Mouse (Mus musculus): ENCODE data around the gene Pbrm1.

Pbrm1 gene

GRCm38 (mm10) chr14:31133023-31133665, 114.2 kb downstream of the Pbrm1 start:
- DNase-seq (ENCODE audit: low spot score) = no peak

DNA sequence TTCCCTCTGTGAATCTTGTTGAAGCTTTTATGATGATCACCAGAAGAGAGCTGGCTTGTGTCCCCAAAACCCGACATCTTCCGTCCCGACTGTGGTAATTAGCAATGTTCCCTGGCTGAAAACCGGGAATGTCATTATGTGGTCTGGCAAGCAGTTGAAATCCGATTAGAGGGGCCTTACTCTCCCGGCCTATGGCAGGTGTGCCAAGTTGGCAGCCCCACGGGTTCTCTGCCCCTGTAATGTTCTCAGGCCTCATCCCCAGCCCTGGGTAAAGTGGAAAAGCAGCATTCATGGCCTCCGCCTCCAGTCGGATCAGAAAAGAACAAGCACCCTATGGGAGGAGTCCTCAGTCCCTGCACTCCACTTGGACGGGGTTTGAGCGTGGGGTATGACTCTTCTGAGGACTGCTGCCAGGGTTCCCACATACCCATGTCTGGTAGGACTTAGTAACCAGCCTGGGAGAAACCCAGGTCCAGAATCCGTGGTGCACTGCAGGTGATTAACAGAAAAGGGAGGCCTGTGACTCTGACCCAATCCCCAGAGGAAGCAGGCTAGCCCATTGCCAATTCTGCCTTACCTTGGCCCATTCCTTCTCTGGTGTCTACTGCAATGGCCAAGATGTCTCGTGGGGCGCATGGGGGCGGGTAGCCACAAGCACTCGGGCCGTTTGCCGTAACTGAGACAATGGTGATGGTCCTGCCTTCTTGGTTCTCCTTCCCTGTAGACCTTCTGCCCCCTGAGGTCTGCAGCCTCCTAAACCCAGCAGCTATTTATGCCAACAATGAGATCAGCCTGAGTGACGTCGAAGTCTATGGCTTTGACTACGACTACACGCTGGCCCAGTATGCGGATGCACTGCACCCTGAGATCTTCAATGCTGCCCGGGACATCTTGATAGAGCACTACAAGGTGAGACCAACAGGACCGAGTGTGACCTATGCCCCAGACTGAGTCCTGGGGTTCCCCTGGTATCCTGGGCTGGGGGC, 115.4 kb downstream of the Pbrm1 start:
- DNase-seq (ENCODE audit: low spot score) = no peak

GRCm38 (mm10) chr14:31135495-31136410, 116.8 kb downstream of the Pbrm1 start:
- no peak for DNase-seq (ENCODE audit: low spot score)

- no peak for DNase-seq (ENCODE audit: low spot score)
Observed at GRCm38 (mm10) chr14:31136411-31137280, 117.7 kb downstream of the Pbrm1 start.

- no peak for DNase-seq (ENCODE audit: low spot score)
Observed at GRCm38 (mm10) chr14:31137281-31137595, 118.3 kb downstream of the Pbrm1 start.

DNA sequence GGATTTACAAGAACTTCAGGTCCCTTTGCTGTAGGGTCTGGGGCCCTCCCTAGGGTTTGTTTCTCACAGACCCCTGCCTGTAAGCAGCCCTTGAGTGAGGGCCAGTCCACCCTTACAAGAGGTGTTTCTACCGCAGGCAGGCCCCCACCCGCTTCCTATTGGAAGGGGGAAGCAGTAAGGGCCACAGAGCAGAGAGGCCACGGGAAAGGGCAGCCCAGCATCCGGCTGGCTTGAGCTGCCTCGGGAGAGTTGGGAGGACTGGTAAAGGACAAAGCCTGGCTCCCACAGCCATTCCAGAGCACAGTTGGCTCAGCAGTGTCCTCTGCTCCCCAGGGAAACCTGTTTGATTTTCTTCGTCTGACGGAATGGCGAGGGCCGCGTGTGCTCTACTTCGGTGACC, 118.9 kb downstream of the Pbrm1 start:
- DNase-seq (ENCODE audit: low spot score) = no peak

- no peak for DNase-seq (ENCODE audit: low spot score)
Observed at GRCm38 (mm10) chr14:31138219-31138896, 119.4 kb downstream of the Pbrm1 start.

DNA sequence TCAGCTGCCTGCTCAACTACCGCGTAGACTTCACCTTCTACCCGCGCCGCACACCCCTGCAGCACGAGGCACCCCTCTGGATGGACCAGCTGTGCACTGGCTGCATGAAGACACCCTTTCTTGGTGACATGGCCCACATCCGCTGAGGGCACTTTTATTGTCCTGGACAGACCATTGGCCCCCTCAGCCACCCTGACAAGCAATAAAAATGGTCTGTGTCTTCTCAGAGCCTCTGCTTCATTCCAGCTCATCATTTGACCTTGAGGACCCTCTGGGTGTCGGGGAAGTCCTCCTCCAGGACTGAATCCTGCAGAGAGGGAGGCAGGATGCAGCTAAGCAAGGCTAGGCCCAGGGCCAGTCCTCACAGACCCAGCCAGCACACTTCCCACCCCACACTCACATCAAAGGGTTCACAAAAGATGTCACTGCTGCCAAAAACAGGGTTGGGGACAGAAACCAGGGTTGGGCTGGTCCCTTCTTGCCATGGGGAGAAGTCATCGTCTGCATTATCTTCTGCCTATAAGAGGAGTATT, 120.0 kb downstream of the Pbrm1 start:
- no peak for DNase-seq (ENCODE audit: low spot score)

- DNase-seq (ENCODE audit: low spot score) = no peak
Observed at GRCm38 (mm10) chr14:31139666-31140065, 120.7 kb downstream of the Pbrm1 start.

DNA sequence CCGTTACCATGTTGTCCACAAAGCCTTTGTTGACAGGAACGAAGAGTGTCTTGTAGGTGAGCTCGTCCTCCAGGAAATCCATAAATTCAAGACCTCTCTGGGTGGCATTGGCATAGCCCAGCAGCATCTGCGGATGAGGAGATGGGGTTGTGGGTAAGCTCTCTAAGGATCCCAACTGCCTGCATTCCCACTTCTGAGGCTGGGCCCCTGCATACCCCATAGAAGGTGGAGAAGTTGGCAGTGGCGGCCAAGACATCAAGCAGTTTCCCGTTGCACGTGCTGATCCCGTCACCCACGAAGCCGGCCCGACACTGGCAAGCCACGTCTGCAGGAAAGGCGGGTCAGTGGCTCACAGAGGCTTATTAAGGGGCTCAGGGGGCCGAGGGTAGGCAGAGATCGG, 121.2 kb downstream of the Pbrm1 start:
- DNase-seq (ENCODE audit: low spot score) = no peak

DNA sequence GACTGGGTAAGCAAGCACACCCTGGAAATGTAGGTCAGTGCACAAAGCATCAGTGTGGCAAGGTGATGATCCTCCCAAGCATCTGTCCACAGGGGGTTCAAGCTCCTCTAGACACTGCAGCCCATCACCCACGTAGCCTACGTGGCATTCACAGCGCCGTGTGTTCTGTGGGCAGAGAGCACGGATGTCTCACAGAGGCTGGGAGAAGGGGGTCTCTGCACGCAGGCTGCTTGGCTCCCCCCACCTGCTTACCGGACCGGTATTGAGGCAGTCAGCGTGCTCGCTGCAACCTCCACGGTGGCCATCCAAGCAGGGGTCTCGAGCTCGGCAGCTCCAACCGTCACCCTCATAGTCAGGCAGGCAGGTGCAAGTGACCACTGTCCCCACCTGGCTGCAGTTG, 122.1 kb downstream of the Pbrm1 start:
- DNase-seq (ENCODE audit: low spot score) = no peak

GRCm38 (mm10) chr14:31145694-31146093, 126.8 kb downstream of the Pbrm1 start:
- DNase-seq (ENCODE audit: low spot score) = no peak

DNA sequence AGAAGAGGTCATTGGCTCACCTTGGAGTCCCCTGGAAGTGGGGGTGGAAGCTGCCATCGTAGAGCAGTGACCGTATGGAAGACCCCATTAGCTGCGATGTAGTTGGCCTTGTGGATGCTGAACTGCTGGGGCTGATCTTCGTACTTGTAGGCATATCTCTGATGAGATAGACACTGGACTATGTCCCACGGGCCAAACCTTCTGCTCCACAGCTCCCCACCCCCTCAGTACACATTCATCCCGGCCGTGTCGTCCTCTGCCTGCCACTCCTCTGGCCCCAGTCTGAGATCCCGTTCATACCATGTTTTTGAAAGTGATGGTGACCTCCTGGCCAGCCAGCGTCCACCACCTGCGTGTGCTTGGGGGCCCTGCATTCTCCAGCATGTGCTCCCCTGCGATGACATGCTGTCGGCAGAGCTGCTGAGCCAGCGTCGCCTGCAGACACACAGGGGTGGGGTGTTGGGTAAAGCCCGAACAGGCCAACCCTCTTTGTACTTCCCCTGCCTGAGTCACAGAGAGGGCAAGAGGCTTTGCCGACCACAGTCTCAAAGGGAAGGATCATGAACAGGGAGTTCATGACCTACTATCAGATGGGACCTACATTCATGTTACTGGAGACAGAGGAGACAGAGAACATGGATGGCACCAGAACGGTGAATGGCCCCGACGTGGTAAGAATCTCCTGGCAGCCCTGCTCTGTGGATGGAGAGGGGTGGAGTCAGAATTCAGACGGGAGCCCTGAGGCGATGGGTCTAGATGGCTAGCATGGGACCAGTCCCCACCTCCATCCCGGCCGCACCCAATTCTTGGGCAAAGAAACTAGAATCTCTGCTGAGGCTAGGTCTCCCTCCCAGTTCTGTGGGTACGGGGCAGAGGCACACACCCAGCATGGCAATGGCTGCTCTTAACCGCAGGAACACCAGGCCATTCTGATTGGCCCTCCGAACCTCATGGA, 141.5 kb downstream of the Pbrm1 start:
- no peak for DNase-seq (ENCODE audit: low spot score)

DNA sequence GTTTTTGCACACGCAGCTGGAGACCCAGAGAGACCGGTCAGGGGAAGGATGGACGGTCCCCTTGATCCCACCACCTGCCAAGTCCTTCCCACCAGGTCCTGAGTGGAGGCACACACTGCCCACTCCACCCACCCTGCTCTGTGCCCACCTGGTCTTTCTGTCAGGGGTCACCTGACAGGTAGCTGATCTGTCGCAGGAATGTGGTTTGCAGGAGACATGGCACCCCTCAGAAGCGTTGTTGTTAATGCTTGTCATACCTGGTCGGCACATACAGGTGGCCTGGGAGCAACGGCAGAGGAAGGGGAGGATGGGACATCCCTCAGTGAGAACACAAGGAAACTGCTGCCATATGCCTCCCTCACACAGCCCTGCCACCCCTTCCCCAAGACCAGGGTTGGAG, 142.3 kb downstream of the Pbrm1 start:
- no peak for DNase-seq (ENCODE audit: low spot score)

GRCm38 (mm10) chr14:31161638-31162037, 142.7 kb downstream of the Pbrm1 start:
- no peak for DNase-seq (ENCODE audit: low spot score)

DNA sequence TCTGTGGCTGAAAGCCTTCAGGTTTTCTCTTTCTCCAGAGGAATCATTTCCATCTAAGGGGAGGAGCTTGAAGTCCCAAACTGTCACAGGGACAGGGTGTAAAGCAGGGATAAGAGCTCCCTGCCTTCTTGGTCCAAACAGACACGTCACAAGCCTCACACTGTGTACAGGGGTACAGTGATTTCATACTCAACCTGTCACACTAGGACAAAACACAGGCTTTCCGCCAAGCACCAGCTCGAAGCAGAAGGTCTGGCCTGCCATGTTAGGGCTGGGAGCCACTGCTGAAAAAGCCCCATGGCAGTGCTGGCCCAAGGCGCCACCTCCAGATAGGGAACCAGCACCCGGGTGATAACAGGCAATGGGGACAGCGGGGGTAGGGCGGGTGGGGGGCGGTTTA, 145.1 kb downstream of the Pbrm1 start:
- DNase-seq (ENCODE audit: low spot score) = no peak

- DNase-seq (ENCODE audit: low spot score) = no peak
Observed at GRCm38 (mm10) chr14:31165010-31165409, 146.1 kb downstream of the Pbrm1 start.

GRCm38 (mm10) chr14:31165458-31165857, 146.5 kb downstream of the Pbrm1 start:
- no peak for DNase-seq (ENCODE audit: low spot score)

DNA sequence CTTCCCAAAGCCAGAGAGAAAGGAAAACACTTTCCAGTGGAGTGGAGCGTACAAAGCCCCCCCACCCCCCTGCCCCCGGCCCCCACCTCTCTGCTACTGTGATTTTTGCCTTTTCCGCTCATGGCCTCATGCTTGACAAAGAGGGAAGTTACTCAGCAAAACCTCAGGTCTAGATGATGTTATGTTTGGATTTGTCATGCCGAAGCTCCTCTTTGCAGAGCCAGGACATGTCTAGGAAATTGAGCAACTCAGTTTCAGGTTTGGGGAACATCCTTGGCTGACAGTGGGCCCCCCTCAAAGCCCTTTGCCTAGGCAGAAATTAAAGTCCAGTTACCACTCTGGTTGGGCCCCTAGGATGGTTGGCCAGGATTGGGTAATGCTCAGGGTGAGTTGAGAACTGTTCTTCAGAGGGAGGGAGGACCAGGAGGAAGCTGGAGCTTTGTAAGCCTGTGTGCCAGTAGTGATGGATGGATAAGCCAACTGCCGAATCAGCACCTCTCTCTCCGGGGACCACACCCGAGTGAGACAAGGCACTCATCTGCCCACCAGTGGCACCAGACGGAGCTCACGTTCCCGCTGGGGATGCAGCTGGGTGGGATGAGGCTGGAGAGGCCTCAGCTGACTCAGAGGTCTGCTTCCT, 147.2 kb downstream of the Pbrm1 start:
- no peak for DNase-seq (ENCODE audit: low spot score)

All from spleen, adult 12 weeks (tissue).